Mouse (Mus musculus) limb, embryonic 14.5 days (tissue): Measurements from ENCODE around the gene Grhl1. TPM values are rescaled to one million over a fixed set of nuclear protein-coding genes. Genes with fewer than 3 reads are reported as not detected.
"Not testable (repeated sequence)": the region's sequence is repeated elsewhere in the genome, so short reads cannot be mapped to it uniquely, and the experiment has no call there.

ENCODE experiments used
- ATAC-seq: fragments of 200-750 bp; cut with Nextera tagmentation; 2 replicates; pipeline ENCODE4 v1.8.0; 2017; ENCODE audit warnings: low read depth, moderate number of reproducible peaks, moderate TSS enrichment; ENCODE audit not compliant: low FRiP score
- DNase-seq: peaks from one replicate; pipeline ENCODE4 v3.0.0-alpha.2; 2015; ENCODE audit warnings: low spot score
- H3K27ac ChIP-seq: fragments of 300-500 bp; sonication (generic); replicated peaks from 2 replicates; pipeline ENCODE4 v1.5.1; 2014; ENCODE audit warnings: low read depth, mild to moderate bottlenecking, low read length, moderate library complexity, mixed read lengths
- H3K27me3 ChIP-seq: fragments of 300-500 bp; sonication (generic); 2 replicates; pipeline ENCODE4 v1.6.1; 2014; ENCODE audit warnings: low read length, mixed read lengths; ENCODE audit not compliant: control insufficient read depth, insufficient read depth
- H3K36me3 ChIP-seq: fragments of 300-500 bp; sonication (generic); 2 replicates; pipeline ENCODE4 v1.6.1; 2014; ENCODE audit warnings: mild to moderate bottlenecking, low read length, moderate library complexity, mixed read lengths; ENCODE audit not compliant: control insufficient read depth, insufficient read depth
- H3K4me1 ChIP-seq: fragments of 300-500 bp; sonication (generic); 2 replicates; pipeline ENCODE4 v1.6.1; 2014; ENCODE audit warnings: antibody characterized with exemption, low read length, mixed read lengths; ENCODE audit not compliant: control insufficient read depth, insufficient read depth
- H3K4me2 ChIP-seq: fragments of 300-500 bp; sonication (generic); replicated peaks from 2 replicates; pipeline ENCODE4 v1.6.1; 2014; ENCODE audit warnings: low read depth, mild to moderate bottlenecking, low read length, moderate library complexity; ENCODE audit not compliant: severe bottlenecking
- H3K4me3 ChIP-seq: fragments of 300-500 bp; sonication (generic); replicated peaks from 2 replicates; pipeline ENCODE4 v1.5.1; 2014; ENCODE audit warnings: low read length
- H3K9ac ChIP-seq: fragments of 300-500 bp; sonication (generic); 2 replicates; pipeline ENCODE4 v1.6.1; 2014; ENCODE audit warnings: mild to moderate bottlenecking, low read depth, low read length, moderate library complexity; ENCODE audit not compliant: severe bottlenecking
- H3K9me3 ChIP-seq: fragments of 300-500 bp; sonication (generic); 2 replicates; pipeline ENCODE4 v1.6.1; 2016; ENCODE audit warnings: low read length; ENCODE audit not compliant: control insufficient read depth
- POLR2A ChIP-seq: fragments of 200-500 bp; IDR thresholded peaks from 2 replicates; pipeline ENCODE4 v1.8.0; 2012; ENCODE audit warnings: inconsistent platforms, mild to moderate bottlenecking, moderate library complexity, borderline replicate concordance; ENCODE audit not compliant: insufficient read depth, insufficient read length; ENCODE audit errors: extremely low read depth
- WGBS: fragments of 180-500 bp; shearing (Covaris S2); extraction: QIAGEN DNeasy Blood & Tissue Kit; methylation state at CpG from one replicate; pipeline ENCODE4 v1.1.7; 2014; 5-methylcytosine and 5-hydroxymethylcytosine counted together
- polyA plus RNA-seq, 2 experiments: library from polyadenylated mRNA; depleted of rRNA in 1 of 2; stranded (reverse) in 1 of 2; unstranded in 1 of 2; fragments of >200 nt; fragmentation: Nextera tagmentation in 1 of 2; extraction: Ambion mirVana in 1 of 2; gene quantifications; 2 replicates each; pipeline versions ENCODE4 v1.2.1 to v1.2.3; 2012 to 2014

Grhl1 gene
- polyA plus RNA-seq, 2 experiments, result 10.6 to 22.7 TPM

- Histone ChIP-seq H3K27ac (no peak overlapping the region), H3K4me3 (no peak overlapping the region), H3K9ac (no peak overlapping the region), H3K9me3 (no peaks in the 10 kb centered on the region), H3K27me3 (no peaks in the 10 kb centered on the region), H3K36me3 (no peaks in the 10 kb centered on the region), H3K4me1 (no peaks in the 10 kb centered on the region), H3K4me2 (no peak overlapping the region)
- 62% methylated on average over 4 of the region's 4 CpGs for WGBS
- TF ChIP-seq POLR2A, result no peak
- ATAC-seq, result no peak
- DNase-seq, result no peak
Measured at GRCm38 (mm10) chr12:24632404-24632803, 60.3 kb downstream of the Grhl1 start.

- H3K9ac ChIP-seq, result no peak overlapping the region
- H3K4me3 ChIP-seq, result no peak overlapping the region
- H3K36me3 ChIP-seq, result no peaks in the 10 kb centered on the region
- no peaks in the 10 kb centered on the region for H3K9me3 ChIP-seq
- no peak for ATAC-seq
- DNase-seq, result no peak
- no peak overlapping the region for H3K4me2 ChIP-seq
- no peak for TF ChIP-seq POLR2A
- WGBS, result 67% methylated on average over 1 of the region's 1 CpGs
- no peaks in the 10 kb centered on the region for H3K27me3 ChIP-seq
- no peaks in the 10 kb centered on the region for H3K4me1 ChIP-seq
- H3K27ac ChIP-seq, result no peak overlapping the region
Measured at GRCm38 (mm10) chr12:24633753-24634191, 61.7 kb downstream of the Grhl1 start.

- WGBS, result 68% methylated on average over 4 of the region's 4 CpGs
- TF ChIP-seq POLR2A, result no peak
- Histone ChIP-seq H3K4me1 (no peaks in the 10 kb centered on the region), H3K4me2 (no peak overlapping the region), H3K9ac (no peak overlapping the region), H3K36me3 (no peaks in the 10 kb centered on the region), H3K27ac (no peak overlapping the region), H3K9me3 (no peaks in the 10 kb centered on the region), H3K4me3 (no peak overlapping the region), H3K27me3 (no peaks in the 10 kb centered on the region)
- ATAC-seq, result no peak
- DNase-seq, result no peak
Measured at GRCm38 (mm10) chr12:24634212-24634611, 62.1 kb downstream of the Grhl1 start.

- H3K4me2 ChIP-seq, result no peak overlapping the region
- no peaks in the 10 kb centered on the region for H3K4me1 ChIP-seq
- no peak overlapping the region for H3K4me3 ChIP-seq
- no peak for ATAC-seq
- no peak overlapping the region for H3K27ac ChIP-seq
- no peak for TF ChIP-seq POLR2A
- no peak overlapping the region for H3K9ac ChIP-seq
- no peak for DNase-seq
- H3K9me3 ChIP-seq, result no peaks in the 10 kb centered on the region
- no peaks in the 10 kb centered on the region for H3K36me3 ChIP-seq
- H3K27me3 ChIP-seq, result no peaks in the 10 kb centered on the region
- 74% methylated on average over 3 of the region's 3 CpGs for WGBS
Measured at GRCm38 (mm10) chr12:24634648-24635047, 62.6 kb downstream of the Grhl1 start.

GRCm38 (mm10) chr12:24638787-24639186 is 66.7 kb downstream of the Grhl1 start:
- not testable (repeated sequence) for H3K9ac ChIP-seq, H3K27me3 ChIP-seq, H3K9me3 ChIP-seq, H3K4me1 ChIP-seq, ATAC-seq, H3K4me2 ChIP-seq, DNase-seq, H3K36me3 ChIP-seq, H3K27ac ChIP-seq, H3K4me3 ChIP-seq
- WGBS, result 95% methylated on average over 10 of the region's 10 CpGs

- ATAC-seq (no peak), DNase-seq (no peak)
- no peaks in the 10 kb centered on the region for H3K4me1 ChIP-seq
- no peak for TF ChIP-seq POLR2A
- H3K9ac ChIP-seq, result no peak overlapping the region
- H3K4me2 ChIP-seq, result no peak overlapping the region
- WGBS, result 64% methylated on average over 4 of the region's 4 CpGs
- H3K27ac ChIP-seq, result no peak overlapping the region
- no peaks in the 10 kb centered on the region for H3K9me3 ChIP-seq
- H3K4me3 ChIP-seq, result no peak overlapping the region
- no peaks in the 10 kb centered on the region for H3K36me3 ChIP-seq
- H3K27me3 ChIP-seq, result no peaks in the 10 kb centered on the region
Measured at GRCm38 (mm10) chr12:24642370-24642802, 70.3 kb downstream of the Grhl1 start.
